Mouse (Mus musculus) limb, embryonic 15.5 days (tissue): Measurements from ENCODE around the gene Bckdhb. TPM values are rescaled to one million over a fixed set of nuclear protein-coding genes. Genes with fewer than 3 reads are reported as not detected.
"Not testable (repeated sequence)": the region's sequence is repeated elsewhere in the genome, so short reads cannot be mapped to it uniquely, and the experiment has no call there.

Experiments used
- ATAC-seq: fragments of 200-750 bp; cut with Nextera tagmentation; 2 replicates; pipeline ENCODE4 v1.8.0; 2017; ENCODE audit warnings: low read depth, moderate TSS enrichment; ENCODE audit not compliant: insufficient number of reproducible peaks, low FRiP score, low TSS enrichment
- H3K27ac ChIP-seq: fragments of 300-500 bp; sonication (generic); 2 replicates; pipeline ENCODE4 v1.5.1; 2015; ENCODE audit warnings: moderate library complexity, mild to moderate bottlenecking, inconsistent platforms
- H3K27me3 ChIP-seq: fragments of 300-500 bp; sonication (generic); 2 replicates; pipeline ENCODE4 v1.6.1; 2015; ENCODE audit warnings: inconsistent platforms
- H3K36me3 ChIP-seq: fragments of 300-500 bp; sonication (generic); 2 replicates; pipeline ENCODE4 v1.6.1; 2015; ENCODE audit warnings: inconsistent platforms
- H3K4me1 ChIP-seq: fragments of 300-500 bp; sonication (generic); 2 replicates; pipeline ENCODE4 v1.6.1; 2015; ENCODE audit warnings: inconsistent platforms
- H3K4me2 ChIP-seq: fragments of 300-500 bp; sonication (generic); 2 replicates; pipeline ENCODE4 v1.6.1; 2015; ENCODE audit warnings: mild to moderate bottlenecking, inconsistent platforms
- H3K4me3 ChIP-seq: fragments of 300-500 bp; sonication (generic); 2 replicates; pipeline ENCODE4 v1.5.1; 2015; ENCODE audit warnings: mild to moderate bottlenecking, inconsistent platforms
- H3K9ac ChIP-seq: fragments of 300-500 bp; sonication (generic); 2 replicates; pipeline ENCODE4 v1.6.1; 2015; ENCODE audit warnings: inconsistent platforms
- H3K9me3 ChIP-seq: fragments of 300-500 bp; sonication (generic); 2 replicates; pipeline ENCODE4 v1.6.1; 2016; ENCODE audit warnings: inconsistent platforms
- WGBS: fragments of 180-500 bp; shearing (Covaris S2); methylation state at CpG from one replicate; pipeline ENCODE4 v1.1.7; 2015; 5-methylcytosine and 5-hydroxymethylcytosine counted together
- polyA plus RNA-seq: library from polyadenylated mRNA; unstranded; fragments of >200 nt; fragmentation: Nextera tagmentation; extraction: Ambion mirVana; gene quantifications from 2 replicates; pipeline ENCODE4 v1.2.1, GENCODE M21; 2015

Bckdhb gene
- polyA plus RNA-seq, 1 experiment from 2014 or later: 46.0 TPM

DNA sequence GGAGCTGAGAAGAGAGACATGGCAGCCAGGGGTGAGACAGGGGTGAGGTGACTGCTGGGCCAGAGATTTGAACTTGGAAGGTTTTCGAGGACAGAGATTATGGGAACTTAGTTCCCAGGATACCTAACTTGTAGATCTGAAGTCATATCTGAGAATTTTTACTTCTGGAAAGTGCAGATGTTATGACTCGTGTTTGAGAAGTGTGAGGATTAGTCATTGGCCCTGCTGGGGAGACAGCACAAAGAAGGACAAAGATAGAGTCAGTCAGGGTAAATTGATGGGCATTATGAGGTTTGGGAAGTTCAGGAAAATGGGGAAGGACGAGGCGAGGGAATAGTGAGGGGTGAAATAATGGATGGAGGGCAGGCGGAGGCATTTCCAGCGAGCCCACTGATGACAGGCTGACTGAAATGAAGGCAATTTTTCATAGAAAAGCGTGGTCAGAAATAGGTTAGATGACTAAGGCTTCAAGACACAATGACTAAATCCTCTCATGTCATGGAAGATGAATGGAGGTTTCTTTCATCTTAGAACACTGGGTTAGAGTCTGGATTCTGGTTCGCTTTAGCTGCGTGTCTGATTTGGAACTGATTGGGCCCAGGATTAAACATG, 42.6 kb downstream of the Bckdhb start:
- H3K36me3 ChIP-seq: no peaks in the 10 kb centered on the region
- 89% methylated on average over 9 of the region's 9 CpGs for WGBS

DNA sequence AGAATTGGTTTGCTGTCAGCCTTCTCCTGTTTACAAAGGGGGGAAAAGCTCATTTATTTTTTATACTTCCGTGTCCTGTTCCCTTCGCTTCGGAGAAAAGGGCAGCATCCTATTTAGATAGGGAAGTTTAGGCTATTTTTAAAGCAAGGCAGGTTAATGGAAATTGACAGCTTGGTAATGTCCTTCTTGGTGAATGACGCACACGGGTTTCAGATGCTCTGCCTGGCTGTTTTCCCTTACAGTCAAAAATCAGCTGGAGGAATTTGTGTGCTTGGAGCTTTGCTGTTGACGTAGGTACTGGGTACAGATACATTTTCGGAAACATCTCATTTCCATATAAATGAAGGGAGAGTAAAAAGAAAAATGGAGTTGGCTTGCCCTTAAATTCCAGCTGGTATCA, 44.4 kb downstream of the Bckdhb start:
- WGBS: 87% methylated on average over 7 of the region's 7 CpGs
- Histone ChIP-seq H3K27ac (no peak overlapping the region), H3K9me3 (no peaks in the 10 kb centered on the region), H3K4me2 (no peak overlapping the region), H3K36me3 (no peaks in the 10 kb centered on the region), H3K27me3 (no peaks in the 10 kb centered on the region), H3K4me1 (no peaks in the 10 kb centered on the region), H3K4me3 (no peak overlapping the region), H3K9ac (no peak overlapping the region)
- no peak for ATAC-seq

More for the DNA sequence above, 42.6 kb downstream of the Bckdhb start:
- Histone ChIP-seq H3K27me3 (no peaks in the 10 kb centered on the region), H3K4me3 (no peak overlapping the region), H3K4me1 (peaks cover 2% of the 10 kb centered on the region; the same call in 1 of the 2 replicates), H3K27ac (no peak overlapping the region), H3K4me2 (no peak overlapping the region), H3K9me3 (no peaks in the 10 kb centered on the region), H3K9ac (no peak overlapping the region)
- no peak for ATAC-seq

DNA sequence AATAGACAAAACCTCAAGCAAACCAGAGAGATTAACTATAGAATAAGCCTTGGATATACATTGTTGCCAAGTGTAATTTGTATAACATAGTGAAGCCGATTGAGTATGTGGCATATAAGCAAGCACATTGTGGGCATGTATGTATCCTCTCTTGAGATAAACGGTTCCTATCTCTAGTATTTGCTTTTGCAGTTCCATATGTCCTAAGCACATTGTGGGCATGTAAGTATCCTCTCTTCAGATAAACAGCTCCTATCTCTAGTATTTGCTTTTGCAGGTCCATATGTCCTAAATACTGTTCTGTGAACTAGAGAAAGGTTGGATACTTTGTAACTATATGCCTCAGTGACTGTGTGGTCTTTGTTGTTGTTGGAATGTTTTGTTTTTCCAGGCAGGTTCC, 48.5 kb downstream of the Bckdhb start:
- Histone ChIP-seq H3K9ac (no peak overlapping the region), H3K9me3 (no peaks in the 10 kb centered on the region), H3K4me3 (no peak overlapping the region), H3K36me3 (no peaks in the 10 kb centered on the region), H3K4me2 (no peak overlapping the region), H3K27me3 (no peaks in the 10 kb centered on the region), H3K4me1 (no peaks in the 10 kb centered on the region), H3K27ac (no peak overlapping the region)
- ATAC-seq: no peak
- 86% methylated on average over 2 of the region's 2 CpGs for WGBS

DNA sequence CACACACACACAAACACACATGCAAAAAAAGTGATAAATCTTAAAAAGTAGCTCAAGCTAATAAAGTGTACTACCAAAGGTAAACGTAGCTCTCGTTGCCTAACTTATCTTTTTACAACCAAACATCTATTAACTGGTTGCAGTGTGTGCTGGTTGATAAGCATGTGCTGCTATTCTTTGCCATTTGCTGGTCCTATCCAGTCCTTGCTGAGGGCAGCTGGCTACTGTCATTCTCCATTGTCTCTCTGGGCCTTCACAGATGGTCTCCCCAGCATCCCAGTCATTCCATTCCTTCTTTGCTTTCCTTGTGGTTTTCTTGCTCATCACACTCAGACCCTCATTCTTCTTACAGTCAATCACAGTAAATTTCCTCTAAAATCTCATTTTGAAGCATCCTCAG, 50.9 kb downstream of the Bckdhb start:
- H3K4me1 ChIP-seq: no peaks in the 10 kb centered on the region

DNA sequence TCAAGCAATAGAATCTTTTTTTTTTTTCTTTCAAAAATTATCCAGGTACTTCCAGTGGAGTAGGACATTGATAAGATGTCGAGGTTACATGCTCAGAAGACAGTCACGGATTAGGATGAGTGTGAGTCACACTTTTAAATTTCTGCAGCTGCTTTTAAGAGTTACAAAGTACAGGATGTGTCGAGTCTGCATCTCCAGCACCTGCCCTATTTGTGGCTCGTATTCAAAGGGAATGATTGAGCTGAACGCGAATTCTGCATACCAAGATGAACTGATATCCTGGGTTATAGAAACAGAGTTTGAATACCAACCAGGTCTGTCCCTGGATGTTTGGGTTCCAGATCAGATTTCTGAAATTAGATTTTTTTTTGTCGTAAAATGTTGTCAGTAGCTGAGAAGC, 56.3 kb downstream of the Bckdhb start:
- no peak overlapping the region for H3K9ac ChIP-seq
- no peaks in the 10 kb centered on the region for H3K27me3 ChIP-seq
- no peak overlapping the region for H3K4me3 ChIP-seq
- H3K9me3 ChIP-seq: no peaks in the 10 kb centered on the region
- no peak overlapping the region for H3K4me2 ChIP-seq
- no peaks in the 10 kb centered on the region for H3K36me3 ChIP-seq
- WGBS: 66% methylated on average over 7 of the region's 7 CpGs
- ATAC-seq: no peak
- H3K27ac ChIP-seq: no peak overlapping the region
- H3K4me1 ChIP-seq: no peaks in the 10 kb centered on the region

More for the DNA sequence above, 50.9 kb downstream of the Bckdhb start:
- 80% methylated on average over 2 of the region's 2 CpGs for WGBS
- Histone ChIP-seq H3K36me3 (no peaks in the 10 kb centered on the region), H3K4me3 (no peak overlapping the region), H3K9ac (no peak overlapping the region), H3K4me2 (no peak overlapping the region), H3K9me3 (no peaks in the 10 kb centered on the region), H3K27ac (no peak overlapping the region), H3K27me3 (no peaks in the 10 kb centered on the region)
- no peak for ATAC-seq

DNA sequence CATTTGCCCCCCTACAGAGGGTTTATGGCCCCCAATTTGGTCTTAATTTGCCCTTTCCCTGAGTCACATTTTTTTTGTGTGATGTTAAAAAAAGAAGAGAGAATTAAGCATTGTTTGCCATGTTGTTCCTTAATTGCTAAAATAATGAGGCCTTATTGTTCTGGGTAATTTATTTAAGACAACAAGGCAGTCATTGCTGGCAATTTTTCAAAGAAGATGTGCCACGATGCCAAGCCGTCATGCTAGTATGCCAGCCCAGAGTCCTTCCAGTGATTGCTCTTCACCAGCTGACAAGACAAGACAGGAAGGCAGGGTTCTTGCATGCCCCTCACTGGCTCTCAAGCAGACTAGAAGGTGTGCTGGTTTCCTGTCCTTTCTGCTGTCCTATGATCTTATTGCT, 84.0 kb downstream of the Bckdhb start:
- H3K9ac ChIP-seq: no peak overlapping the region
- no peak for ATAC-seq
- H3K4me2 ChIP-seq: no peak overlapping the region
- no peaks in the 10 kb centered on the region for H3K9me3 ChIP-seq
- no peak overlapping the region for H3K27ac ChIP-seq
- WGBS: 70% methylated on average over 2 of the region's 2 CpGs
- H3K4me3 ChIP-seq: no peak overlapping the region
- no peaks in the 10 kb centered on the region for H3K27me3 ChIP-seq
- peaks cover 6% of the 10 kb centered on the region for H3K36me3 ChIP-seq
- H3K4me1 ChIP-seq: no peaks in the 10 kb centered on the region

DNA sequence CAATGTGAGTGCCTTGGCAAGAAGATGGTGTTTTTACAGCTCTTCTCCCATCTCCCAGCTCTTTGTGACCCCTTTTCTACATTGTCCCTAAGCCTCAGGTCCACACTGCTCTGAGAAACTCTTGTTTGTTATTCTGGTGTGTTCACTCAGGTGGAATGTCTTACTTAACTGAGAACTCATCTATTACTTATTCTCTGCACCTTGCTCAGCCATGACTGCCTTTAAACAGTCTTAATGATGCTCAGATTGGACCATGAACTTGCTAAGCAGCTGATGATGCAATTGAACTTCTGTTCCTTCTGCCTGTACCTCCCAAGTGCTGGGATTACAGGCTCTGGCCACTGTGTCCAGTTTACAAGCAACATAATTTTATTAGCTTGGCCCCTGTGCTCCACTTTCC, 86.2 kb downstream of the Bckdhb start:
- H3K9ac ChIP-seq: no peak overlapping the region
- H3K27ac ChIP-seq: no peak overlapping the region
- H3K4me3 ChIP-seq: no peak overlapping the region
- H3K9me3 ChIP-seq: no peaks in the 10 kb centered on the region
- H3K36me3 ChIP-seq: no peaks in the 10 kb centered on the region
- no peaks in the 10 kb centered on the region for H3K4me1 ChIP-seq
- ATAC-seq: no peak
- no peak overlapping the region for H3K4me2 ChIP-seq
- H3K27me3 ChIP-seq: no peaks in the 10 kb centered on the region

DNA sequence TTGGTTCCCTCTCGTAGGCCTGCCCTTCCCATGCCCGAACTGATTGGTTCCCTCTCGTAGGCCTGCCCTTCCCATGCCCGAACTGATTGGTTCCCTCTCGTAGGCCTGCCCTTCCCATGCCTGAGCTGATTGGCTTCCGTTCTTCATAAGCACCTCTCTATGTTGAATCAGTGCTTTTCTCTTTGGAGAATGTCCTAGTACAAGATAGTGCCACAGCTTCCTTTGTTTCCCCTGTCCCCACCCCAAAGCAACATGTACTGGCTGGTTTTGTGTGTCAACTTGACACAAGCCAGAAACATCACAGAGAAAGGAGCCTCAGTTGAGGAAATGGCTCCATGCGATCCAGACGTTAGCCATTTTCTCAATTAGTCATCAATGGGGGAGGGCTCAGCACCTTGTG, 93.2 kb downstream of the Bckdhb start:
- H3K4me2 ChIP-seq, H3K36me3 ChIP-seq, H3K4me1 ChIP-seq, H3K27me3 ChIP-seq, H3K9me3 ChIP-seq, H3K9ac ChIP-seq, H3K4me3 ChIP-seq, ATAC-seq, H3K27ac ChIP-seq: not testable (repeated sequence)
- WGBS: 90% methylated on average over 8 of the region's 8 CpGs

DNA sequence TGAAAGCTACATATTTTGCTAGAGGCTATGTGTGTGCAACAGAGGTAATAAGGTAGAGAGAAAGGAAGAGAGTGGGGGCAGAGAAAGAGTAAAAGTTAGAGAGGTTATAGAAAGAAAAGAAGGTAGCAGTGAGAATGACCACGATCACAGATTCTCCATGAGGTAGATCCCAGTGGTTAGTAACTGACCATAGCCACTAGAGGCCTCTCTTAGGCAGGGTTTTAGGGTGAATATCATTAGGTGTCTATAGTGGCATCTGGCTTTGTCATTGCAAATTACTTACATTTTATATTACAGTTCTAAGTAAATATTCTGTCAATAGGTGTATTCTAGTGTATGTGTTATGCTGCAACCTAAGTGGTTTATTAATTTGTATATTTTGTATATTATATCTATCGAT, 94.7 kb downstream of the Bckdhb start:
- 58% methylated on average over 2 of the region's 2 CpGs for WGBS
- no peaks in the 10 kb centered on the region for H3K27me3 ChIP-seq
- no peak overlapping the region for H3K9ac ChIP-seq
- no peak overlapping the region for H3K27ac ChIP-seq
- H3K4me1 ChIP-seq: no peaks in the 10 kb centered on the region
- no peaks in the 10 kb centered on the region for H3K36me3 ChIP-seq
- no peaks in the 10 kb centered on the region for H3K9me3 ChIP-seq
- no peak overlapping the region for H3K4me3 ChIP-seq
- no peak overlapping the region for H3K4me2 ChIP-seq
- ATAC-seq: no peak

DNA sequence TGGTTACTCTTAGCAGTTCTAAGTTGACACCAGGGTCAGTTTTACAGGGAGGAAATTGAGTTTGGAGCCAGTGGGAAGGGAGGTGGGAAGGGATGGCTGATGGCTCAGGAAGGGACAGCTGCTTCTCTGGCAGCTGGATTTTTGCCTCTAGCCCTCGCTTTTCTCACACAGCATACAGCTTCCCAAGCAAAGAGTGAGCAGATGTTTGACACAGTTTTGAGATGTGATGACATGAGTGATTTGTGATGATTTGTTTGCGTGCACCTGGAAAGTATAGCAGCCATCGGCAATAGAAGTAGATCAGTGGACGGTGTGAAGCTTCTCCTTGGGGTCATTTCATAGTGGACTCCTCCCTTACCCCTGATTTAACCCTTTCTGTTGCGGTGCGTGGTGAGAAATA, 96.2 kb downstream of the Bckdhb start:
- ATAC-seq: no peak
- no peaks in the 10 kb centered on the region for H3K9me3 ChIP-seq
- 0 out of 2 replicates have a peak, but pooled peaks cover 3% of the 10 kb centered on the region for H3K36me3 ChIP-seq
- H3K4me3 ChIP-seq: no peak overlapping the region
- WGBS: 62% methylated on average over 6 of the region's 6 CpGs
- no peak overlapping the region for H3K4me2 ChIP-seq
- H3K27ac ChIP-seq: no peak overlapping the region
- no peak overlapping the region for H3K9ac ChIP-seq
- H3K27me3 ChIP-seq: no peaks in the 10 kb centered on the region
- H3K4me1 ChIP-seq: no peaks in the 10 kb centered on the region

DNA sequence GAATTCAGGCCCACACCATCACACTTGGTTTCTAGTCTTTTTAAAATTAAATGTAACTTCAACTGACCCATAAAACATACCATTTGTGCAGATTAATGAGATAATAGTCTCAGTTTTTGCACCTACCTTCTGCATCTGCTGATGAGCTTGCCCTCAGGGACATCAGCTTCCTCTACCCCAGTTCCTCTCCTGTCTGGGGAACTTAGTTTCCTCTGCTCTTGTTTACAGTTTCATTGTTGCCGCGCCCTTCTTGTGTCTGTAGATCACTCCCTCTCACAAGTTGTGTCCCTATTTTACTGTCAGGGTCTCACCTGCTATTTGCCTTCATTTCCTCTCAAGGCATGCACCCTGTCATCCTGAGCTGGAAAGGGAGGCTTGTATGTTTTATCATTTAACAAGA, 103.2 kb downstream of the Bckdhb start:
- 76% methylated on average over 2 of the region's 2 CpGs for WGBS
- Histone ChIP-seq H3K27ac (no peak overlapping the region), H3K4me2 (no peak overlapping the region), H3K9me3 (no peaks in the 10 kb centered on the region), H3K4me1 (peaks cover 7% of the 10 kb centered on the region; the same call in 1 of the 2 replicates), H3K9ac (no peak overlapping the region), H3K36me3 (0 out of 2 replicates have a peak, but pooled peaks cover 3% of the 10 kb centered on the region), H3K4me3 (no peak overlapping the region), H3K27me3 (no peaks in the 10 kb centered on the region)
- ATAC-seq: no peak

DNA sequence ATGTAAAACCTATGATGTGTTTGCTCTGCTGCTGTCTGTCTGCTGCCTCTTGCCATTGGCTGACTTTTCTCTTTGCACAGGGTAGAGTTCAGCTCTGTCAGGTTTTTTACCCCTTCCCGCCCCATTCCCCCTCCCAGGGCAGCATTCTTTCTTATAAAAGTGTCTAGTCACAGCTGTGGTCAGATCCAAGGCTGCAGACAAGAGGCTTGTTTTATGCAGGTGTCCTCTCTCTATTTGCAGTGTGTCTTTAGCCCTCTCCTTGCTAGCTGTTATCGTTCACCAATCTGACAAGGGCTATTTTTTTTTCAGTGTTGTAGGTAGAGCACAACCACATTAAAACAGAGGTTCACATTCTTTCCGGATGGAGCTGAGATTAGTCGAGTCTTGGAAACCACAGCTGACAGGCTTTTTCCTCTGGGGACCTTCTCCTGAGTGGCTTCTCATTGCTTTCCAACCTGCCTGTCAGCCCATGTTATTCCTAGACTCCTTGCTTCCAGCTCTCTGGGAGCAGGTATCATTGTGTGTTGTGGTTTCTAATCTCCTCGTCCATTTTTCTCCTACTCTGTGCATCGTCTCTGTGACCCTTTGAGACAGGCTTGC, 105.8 kb downstream of the Bckdhb start:
- Histone ChIP-seq H3K27ac (no peak overlapping the region), H3K9ac (no peak overlapping the region), H3K4me1 (peaks cover 11% of the 10 kb centered on the region; the same call in 1 of the 2 replicates), H3K4me3 (no peak overlapping the region), H3K4me2 (no peak overlapping the region), H3K9me3 (no peaks in the 10 kb centered on the region), H3K27me3 (no peaks in the 10 kb centered on the region), H3K36me3 (0 out of 2 replicates have a peak, but pooled peaks cover 2% of the 10 kb centered on the region)
- 62% methylated on average over 6 of the region's 6 CpGs for WGBS
- ATAC-seq: no peak
